Mouse (Mus musculus): Measurements from ENCODE around the gene Cfdp1. TPM values are rescaled to one million over a fixed set of nuclear protein-coding genes. Genes with fewer than 3 reads are reported as not detected.

Cfdp1 gene
- total RNA-seq, 2 experiments from 2014 or later, result 17.1 to 21.3 TPM

- intact Hi-C loops (cut with DNase I), result loop anchor here (2.0 to 5.0 kb wide), 2 partner anchors 29 to 39 kb away; no protein-coding TSS in a partner anchor
- no peak for TF ChIP-seq CTCF (IDR thresholded peaks at IDR 0.05)
- Histone ChIP-seq H3K4me3 (no peak overlapping the region), H3K27ac (no peak overlapping the region)
- DNase-seq, result no peak
These were observed 106.0 kb downstream of the Cfdp1 start for GRCm38 (mm10) chr8:111747866-111748649.

GRCm38 (mm10) chr8:111746582-111747465, 107.3 kb downstream of the Cfdp1 start:
- TF ChIP-seq CTCF (IDR thresholded peaks at IDR 0.05), result no peak
- DNase-seq, result no peak
- Histone ChIP-seq H3K4me3 (no peak overlapping the region), H3K27ac (no peak overlapping the region; the same call in 1 of the 2 replicates)
- intact Hi-C loops (cut with DNase I), result loop anchor here (5.0 kb wide), 1 partner anchor 40 kb away; no protein-coding TSS in a partner anchor

GRCm38 (mm10) chr8:111745591-111746418, 108.3 kb downstream of the Cfdp1 start:
- H3K4me3 ChIP-seq, result peak overlapping the region; percentile 65
- intact Hi-C loops (cut with DNase I), result loop anchor here (5.0 kb wide), 1 partner anchor 41 kb away; no protein-coding TSS in a partner anchor
- TF ChIP-seq CTCF (IDR thresholded peaks at IDR 0.05), result no peak
- H3K27ac ChIP-seq, result peak overlapping the region; percentile 85
- DNase-seq, result peak; percentile 84

DNA sequence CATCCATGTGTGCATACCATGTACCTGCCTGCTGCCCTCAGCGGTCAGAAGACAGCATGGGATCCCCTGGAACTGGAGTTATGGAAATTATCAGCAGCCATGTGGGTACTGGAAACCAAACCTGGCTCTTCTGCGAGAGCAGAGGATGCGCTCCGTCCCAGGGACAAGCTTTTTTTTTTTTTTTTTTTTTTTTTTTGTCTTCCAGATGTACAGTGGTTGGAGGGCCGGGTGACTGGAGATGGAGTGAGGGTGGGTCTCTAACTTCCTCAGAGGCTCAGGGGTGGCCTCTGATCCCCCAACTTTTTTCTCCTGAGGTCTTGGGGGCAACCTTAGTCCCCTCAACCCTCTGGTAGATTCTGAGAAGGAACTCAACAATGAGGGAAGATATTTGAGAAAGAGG, 109.0 kb downstream of the Cfdp1 start:
- DNase-seq, result no peak
- peak overlapping the region; percentile 65 for H3K4me3 ChIP-seq
- TF ChIP-seq CTCF (IDR thresholded peaks at IDR 0.05), result no peak
- intact Hi-C loops (cut with DNase I), result loop anchor here (5.0 kb wide), 1 partner anchor 42 kb away; no protein-coding TSS in a partner anchor
- peak overlapping the region; percentile 85 for H3K27ac ChIP-seq

DNA sequence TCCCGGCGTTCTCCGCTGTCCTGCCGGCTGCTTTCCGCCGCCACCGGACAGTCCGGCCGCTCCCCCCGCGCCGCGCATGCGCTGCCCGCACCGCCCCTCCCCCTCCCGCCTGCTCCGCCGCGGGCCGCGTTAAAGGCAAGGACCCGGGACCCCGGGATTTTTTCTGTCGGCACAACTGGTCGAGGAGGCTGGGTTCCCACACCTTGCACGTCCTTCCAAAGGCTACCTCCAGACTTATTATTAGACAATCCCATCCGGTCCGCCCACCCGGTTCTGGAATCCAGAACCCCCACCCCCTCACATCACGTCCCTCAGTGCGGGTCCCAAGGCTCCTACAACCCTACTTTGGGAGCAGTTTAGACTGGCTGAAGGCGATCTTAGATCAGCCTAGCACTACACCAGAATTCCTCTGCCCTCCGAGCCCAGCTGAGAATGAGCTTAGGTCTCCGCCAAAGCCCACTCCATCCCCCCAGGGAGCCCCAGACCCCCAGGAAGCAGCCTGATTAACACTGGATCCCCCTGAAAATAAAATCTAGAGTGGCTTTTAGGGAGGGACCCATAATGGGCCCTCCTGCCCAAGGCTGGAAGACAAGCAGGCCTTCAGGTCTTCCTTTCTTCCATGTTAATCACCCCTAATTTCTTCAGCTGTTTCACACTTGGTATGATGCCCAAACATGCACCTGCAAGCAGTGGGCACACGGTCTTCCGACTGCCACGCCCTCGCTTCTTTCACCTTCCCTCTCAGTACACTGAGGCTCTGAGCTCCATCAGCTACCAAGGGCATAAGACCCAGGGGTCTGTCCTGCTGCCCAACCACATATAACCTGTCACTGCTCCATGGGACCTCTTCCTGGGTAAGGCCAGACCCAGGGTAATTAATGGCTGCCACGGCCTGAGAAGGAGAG, 110.0 kb downstream of the Cfdp1 start, which contains the start of gene Bcar1:
Gene Bcar1 (minus strand): TSS at position 18 of the 905 bp plus-strand sequence.
- intact Hi-C loops (cut with DNase I), result no loop called here
- DNase-seq, result peak; percentile 90
- peak within 1 kb of the TSS; percentile 90 for H3K4me3 ChIP-seq
- TF ChIP-seq CTCF (IDR thresholded peaks at IDR 0.05), result no peak
- H3K27ac ChIP-seq, result peak within 1 kb of the TSS; percentile 94

DNA sequence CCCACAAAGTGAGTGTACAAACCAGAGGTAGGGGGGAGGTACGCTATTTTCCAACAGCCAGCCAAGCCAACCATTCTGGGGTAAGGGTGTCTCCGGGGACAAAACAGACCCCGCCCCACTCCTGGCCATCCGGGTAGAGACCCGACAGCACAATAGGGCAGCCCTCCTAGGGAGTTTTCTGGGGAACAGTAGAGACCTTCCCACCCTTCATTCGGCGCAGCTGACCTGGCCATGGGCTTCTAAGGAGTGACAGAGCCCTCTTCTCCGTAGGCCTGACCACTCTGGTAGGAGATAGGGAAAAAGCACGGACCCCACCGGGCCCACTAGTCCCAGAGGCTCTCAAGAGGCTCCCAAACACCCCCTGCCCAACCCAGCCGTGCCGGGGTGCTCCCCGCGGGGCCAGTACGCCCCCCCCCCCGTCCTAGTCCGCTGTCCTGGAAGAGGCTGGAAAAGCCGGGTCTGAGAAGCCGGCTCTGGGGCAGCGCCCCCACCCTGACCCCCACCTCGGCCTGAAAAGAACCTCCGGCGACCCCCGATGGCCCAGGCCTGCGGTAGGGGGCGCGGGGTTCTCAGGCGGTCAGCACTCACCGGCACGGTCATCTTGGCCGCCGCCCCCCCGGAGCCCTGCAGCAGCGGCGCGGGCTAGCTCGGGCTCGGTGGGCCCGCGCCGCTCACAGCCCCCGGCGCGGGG, 110.8 kb downstream of the Cfdp1 start:
- DNase-seq, result no peak
- Histone ChIP-seq H3K4me3 (peak overlapping the region; percentile 90), H3K27ac (peak overlapping the region; percentile 94)
- intact Hi-C loops (cut with DNase I), result no loop called here
- TF ChIP-seq CTCF (IDR thresholded peaks at IDR 0.05), result no peak

- TF ChIP-seq CTCF (IDR thresholded peaks at IDR 0.05), result no peak
- Histone ChIP-seq H3K4me3 (peak overlapping the region; percentile 90), H3K27ac (peak overlapping the region; percentile 94)
- DNase-seq, result peak; percentile 39
- intact Hi-C loops (cut with DNase I), result no loop called here
These were observed 111.6 kb downstream of the Cfdp1 start for GRCm38 (mm10) chr8:111742261-111743037.

- no peak for TF ChIP-seq CTCF (IDR thresholded peaks at IDR 0.05)
- Histone ChIP-seq H3K27ac (peak overlapping the region; percentile 94), H3K4me3 (peak overlapping the region; percentile 90)
- intact Hi-C loops (cut with DNase I), result no loop called here
- DNase-seq, result no peak
These were observed 112.5 kb downstream of the Cfdp1 start for GRCm38 (mm10) chr8:111741556-111741955.

DNA sequence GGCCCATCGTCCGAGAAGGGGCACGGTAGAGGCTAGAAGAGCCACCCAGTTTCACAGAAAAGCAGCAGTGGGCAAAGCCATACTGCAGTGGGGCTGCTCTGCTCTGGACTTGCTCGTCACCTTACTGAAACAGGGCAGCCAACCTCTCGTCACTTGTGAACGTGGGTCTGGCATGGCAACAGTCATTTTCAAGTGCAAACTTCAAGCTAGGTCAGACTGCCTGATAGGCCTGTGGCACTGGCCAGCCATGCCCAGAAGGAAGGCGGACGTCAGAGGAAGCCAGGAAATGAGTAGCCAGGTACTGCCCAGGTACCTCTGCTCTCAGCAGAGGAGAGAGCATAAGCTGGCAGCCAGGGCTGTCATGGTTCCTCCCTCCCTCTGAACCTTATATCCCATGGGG, 113.1 kb downstream of the Cfdp1 start:
- peak overlapping the region; percentile 94 for H3K27ac ChIP-seq
- intact Hi-C loops (cut with DNase I), result no loop called here
- H3K4me3 ChIP-seq, result peak overlapping the region; percentile 90

DNA sequence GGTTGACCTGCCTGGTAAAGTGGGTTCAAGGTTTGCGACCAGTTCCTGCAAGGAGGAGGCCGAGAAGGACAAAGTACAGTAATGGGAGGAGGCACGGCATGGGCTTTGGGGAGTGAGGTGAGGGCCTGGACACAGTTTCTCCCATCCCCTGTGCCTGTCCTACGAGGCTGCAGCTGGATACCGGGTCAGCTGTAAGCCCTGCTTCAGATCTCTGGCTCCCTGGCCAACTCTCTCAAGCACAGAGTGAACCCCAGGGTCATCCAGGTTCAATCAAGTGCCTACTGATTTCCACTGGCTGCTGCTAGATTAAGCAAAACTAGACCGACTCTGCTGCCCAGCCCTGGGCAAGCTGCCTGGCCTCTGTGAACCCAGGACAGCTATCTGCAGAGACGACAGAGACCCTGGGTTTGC, 113.8 kb downstream of the Cfdp1 start:
- intact Hi-C loops (cut with DNase I), result no loop called here
- no peak for TF ChIP-seq CTCF (IDR thresholded peaks at IDR 0.05)
- H3K4me3 ChIP-seq, result no peak overlapping the region
- peak overlapping the region; percentile 94 for H3K27ac ChIP-seq
- peak; percentile 64 for DNase-seq

More for the DNA sequence above, 113.1 kb downstream of the Cfdp1 start:
- DNase-seq, result no peak
- no peak for TF ChIP-seq CTCF (IDR thresholded peaks at IDR 0.05)

Measured in gastrocnemius, adult 2 months (tissue).